Mouse (Mus musculus): ENCODE results near the gene Idi2.
"Not testable (repeated sequence)": the region's sequence is repeated elsewhere in the genome, so short reads cannot be mapped to it uniquely, and the experiment has no call there.

DNA sequence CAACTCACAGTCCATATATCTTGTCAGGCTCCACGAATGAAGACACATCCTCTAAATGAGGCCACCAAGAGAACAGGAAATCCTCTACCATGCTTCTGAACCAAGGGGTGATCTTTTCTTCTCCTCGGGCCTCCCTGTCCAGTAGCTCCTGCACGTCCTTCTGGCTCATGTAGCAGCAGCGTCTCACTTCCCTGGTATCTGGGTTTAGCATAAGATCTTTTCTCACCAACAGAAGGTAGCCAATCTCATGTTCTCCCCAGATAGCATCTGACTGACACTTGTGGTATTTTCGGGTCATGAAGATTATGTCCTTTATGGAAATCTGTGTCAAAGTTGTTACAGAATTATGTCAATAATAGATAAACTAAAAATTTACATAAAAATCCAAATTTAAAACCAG is 11.0 kb upstream of the Idi2 start:
- not testable (repeated sequence) for TF ChIP-seq POLR2A (IDR thresholded peaks at IDR 0.05; ENCODE audit: low read depth, low read length); CTCF (conservative IDR thresholded peaks at IDR 0.05; ENCODE audit: insufficient read depth, insufficient read length, low read depth, low read length)

Data from kidney, adult 2 months (tissue).